9 mouse cellular contexts compared by ENCODE assay signal in genomic region chr2:130433152-130433551, GRCm38 (mm10). TPM values are rescaled to one million over a fixed set of nuclear protein-coding genes. Genes with fewer than 3 reads are reported as not detected.
DNase-seq lines count a peak whose midpoint lies in the region; ATAC-seq and TF ChIP-seq lines count a peak whose summit lies in the region.
"Had no signal": no experiment of that assay in that cellular context is flagged by ENCODE, and none has a peak within 500 bp of the region (broad histone marks: within the 10 kb centered on the region; RNA-seq: fewer than 3 reads in every experiment).

No protein-coding gene starts in this region.

- 23% methylated on average over 4 of the region's 4 CpGs for WGBS in hindbrain, embryonic 16.5 days

- H3K27me3 ChIP-seq in hindbrain, embryonic 16.5 days (replicated peaks; ENCODE audit: control insufficient read depth, insufficient read depth, low read length) = no peaks in the 10 kb centered on the region

- no peak overlapping the region for H3K4me3 ChIP-seq in ES-E14 (ENCODE audit: insufficient read depth in 1 of 2, low read depth in 1 of 2, low read length in 2 of 2, poor library complexity in 1 of 2, severe bottlenecking in 1 of 2)
- no peak overlapping the region for H3K4me3 ChIP-seq in hindbrain, embryonic 16.5 days (ENCODE audit: low read length)
- H3K4me3 ChIP-seq: erythroblast, embryonic 14.5 days had no signal

- in situ Hi-C loops in ES-E14 (cut with MboI; ENCODE audit: low sequenced_read_pairs in 2 of 2, unreplicated experiment in 2 of 2) = no loop called here

- peaks cover 5% of the 10 kb centered on the region for H3K36me3 ChIP-seq in ES-E14 (ENCODE audit: control insufficient read depth, insufficient read depth, low read length, poor library complexity, severe bottlenecking)
- peaks cover 4% of the 10 kb centered on the region for H3K36me3 ChIP-seq in hindbrain, embryonic 16.5 days (ENCODE audit: control insufficient read depth, insufficient read depth, low read length)

- H3K9me3 ChIP-seq in ES-E14 (ENCODE audit: control insufficient read depth, insufficient read depth, low read depth, low read length) = no peaks in the 10 kb centered on the region
- H3K9me3 ChIP-seq in hindbrain, embryonic 16.5 days (ENCODE audit: control insufficient read depth, low read length) = no peaks in the 10 kb centered on the region

- peak; percentile 67 for ATAC-seq in hindbrain, embryonic 16.5 days

- no peak overlapping the region for H3K4me2 ChIP-seq in hindbrain, embryonic 16.5 days (ENCODE audit: low read length)

- H3K27ac ChIP-seq in ES-E14 (ENCODE audit: insufficient read depth, low read depth, low read length, poor library complexity, severe bottlenecking) = no peak overlapping the region
- H3K27ac ChIP-seq in hindbrain, embryonic 16.5 days (ENCODE audit: low read depth, low read length) = no peak overlapping the region

- H3K4me1 ChIP-seq in ES-E14 (ENCODE audit: control insufficient read depth in 2 of 2, insufficient read depth in 2 of 2, low read length in 2 of 2, poor library complexity in 1 of 2) = no peaks in the 10 kb centered on the region
- no peaks in the 10 kb centered on the region for H3K4me1 ChIP-seq in hindbrain, embryonic 16.5 days (ENCODE audit: control insufficient read depth, insufficient read depth, low read depth, low read length)

- peak; percentile 73 for DNase-seq in layer of hippocampus, adult 11-12 months (ENCODE audit: low spot score)
- DNase-seq in layer of hippocampus, adult 9-11 months = no peak
- peak; percentile 41 for DNase-seq in ES-E14 (ENCODE audit: low read depth, low spot score)
- DNase-seq in cerebellum, adult 8-10 months = peak; percentile 47
- peak; percentile 55 for DNase-seq in lung, postnatal 25 days (ENCODE audit: low spot score)
- peak; percentile 44 to 61 for DNase-seq in spleen, postnatal 36 days (ENCODE audit: low spot score in 2 of 2)
- DNase-seq in testis, postnatal 10 days (ENCODE audit: low spot score) = no peak

- H3K9ac ChIP-seq in ES-E14 (ENCODE audit: insufficient read depth, low read depth, low read length, poor library complexity, severe bottlenecking) = no peak overlapping the region
- H3K9ac ChIP-seq in hindbrain, embryonic 16.5 days (ENCODE audit: low read depth, low read length) = no peak overlapping the region

TF ChIP-seq in ES-E14, 5 proteins besides CTCF, POLR2A, EP300 and RAD21:
- TF ChIP-seq CHD2 (IDR thresholded peaks at IDR 0.05; ENCODE audit: low read depth, low read length) = no peak

RNA-seq across cellular contexts. Expression of gene Pced1a, which starts 8.7 kb away (rescaled TPM):
- total RNA-seq in ES-E14 (2012; rRNA removed) = 13.1 and 14.4 TPM in 2 replicates
- 15.2 and 15.4 TPM in 2 replicates for polyA plus RNA-seq in hindbrain, embryonic 16.5 days (2015; fragmentation: Nextera tagmentation; extraction: Ambion mirVana)

RNA-seq across cellular contexts. Expression of gene Vps16, which starts 9.0 kb away (rescaled TPM):
- total RNA-seq in ES-E14 (2012; rRNA removed) = 111 and 164 TPM in 2 replicates
- 104 and 105 TPM in 2 replicates for polyA plus RNA-seq in hindbrain, embryonic 16.5 days (2015; fragmentation: Nextera tagmentation; extraction: Ambion mirVana)

RNA-seq across cellular contexts. Expression of gene Ptpra, which starts 16.9 kb away (rescaled TPM):
- 35.1 and 40.6 TPM in 2 replicates for total RNA-seq in ES-E14 (2012; rRNA removed)
- polyA plus RNA-seq in hindbrain, embryonic 16.5 days (2015; fragmentation: Nextera tagmentation; extraction: Ambion mirVana) = 134 and 144 TPM in 2 replicates

RNA-seq across cellular contexts. Expression of gene Tmem239, which starts 26.9 kb away (rescaled TPM):
- not detected in 2 replicates for total RNA-seq in ES-E14 (2012; rRNA removed)
- 0.12 and 0.28 TPM in 2 replicates for polyA plus RNA-seq in hindbrain, embryonic 16.5 days (2015; fragmentation: Nextera tagmentation; extraction: Ambion mirVana)
- polyA plus RNA-seq: erythroblast, embryonic 14.5 days had no signal

RNA-seq across cellular contexts. Expression of gene 1700020A23Rik, which starts 28.1 kb away (rescaled TPM):
- not detected in 2 replicates for total RNA-seq in ES-E14 (2012; rRNA removed)
- 0.30 and 0.59 TPM in 2 replicates for polyA plus RNA-seq in hindbrain, embryonic 16.5 days (2015; fragmentation: Nextera tagmentation; extraction: Ambion mirVana)
- polyA plus RNA-seq: erythroblast, embryonic 14.5 days had no signal

Comparison
In these comparisons a context has a peak if more than half of its experiments do, and no peak if none do; other contexts are left out.
1. DNase-seq: peak in layer of hippocampus, adult 11-12 months (single experiment), ES-E14 (single experiment), cerebellum, adult 8-10 months (single experiment), lung, postnatal 25 days (single experiment) and spleen, postnatal 36 days (2 of 2); none in layer of hippocampus, adult 9-11 months (single experiment) and testis, postnatal 10 days (single experiment).